Mouse (Mus musculus) heart, postnatal 10 days (tissue): ENCODE data around the gene Gm37419. TPM values are rescaled to one million over a fixed set of nuclear protein-coding genes. Genes with fewer than 3 reads are reported as not detected.

Experiments
- total RNA-seq, 2 experiments: library from RNA; stranded (reverse); gene quantifications; 2 replicates each; pipeline ENCODE4 v1.2.3; 2021

The Gm37419 gene
- total RNA-seq, 2 experiments from 2014 or later, result not detected

Other genes with a start within 250 kb of the Gm37419 start
- gene Sst, start 97.5 kb upstream of the Gm37419 start, total RNA-seq, result not detected
- not detected for gene Rtp2, start 56.1 kb upstream of the Gm37419 start, total RNA-seq
- gene Bcl6, start 370 bp downstream of the Gm37419 start, total RNA-seq, result 1 to 10 TPM; 4.8 to 9.4 TPM